Mouse (Mus musculus) kidney, adult 9 months (tissue): Measurements from ENCODE around the gene Tiam1.

ENCODE experiments used
- DNase-seq: peaks from one replicate; pipeline ENCODE4 v3.0.0; 2022

Gene Tiam1

DNA sequence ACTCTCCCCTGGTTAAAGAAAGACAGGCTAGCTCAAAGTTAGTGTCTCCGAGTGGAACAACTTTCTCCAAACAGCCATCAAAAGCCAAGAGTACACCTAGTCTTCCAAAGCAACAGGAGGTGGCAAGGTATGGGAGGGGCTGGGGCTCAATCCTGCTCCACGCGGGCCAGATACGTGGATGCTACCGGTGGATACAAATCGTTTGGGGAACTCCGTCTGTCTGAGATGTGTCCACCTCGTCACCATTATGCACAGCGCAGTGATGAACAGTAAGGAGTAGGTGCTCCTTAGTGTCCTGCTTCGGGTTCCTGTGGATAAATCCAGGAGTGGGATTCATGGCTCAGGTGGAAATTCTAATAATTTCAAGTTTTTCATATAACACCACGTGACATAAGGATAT lies 377.6 kb downstream of the Tiam1 start:
- DNase-seq = no peak

- peak; percentile 18 for DNase-seq
These were observed 378.1 kb downstream of the Tiam1 start for GRCm38 (mm10) chr16:89765470-89765869.

DNA sequence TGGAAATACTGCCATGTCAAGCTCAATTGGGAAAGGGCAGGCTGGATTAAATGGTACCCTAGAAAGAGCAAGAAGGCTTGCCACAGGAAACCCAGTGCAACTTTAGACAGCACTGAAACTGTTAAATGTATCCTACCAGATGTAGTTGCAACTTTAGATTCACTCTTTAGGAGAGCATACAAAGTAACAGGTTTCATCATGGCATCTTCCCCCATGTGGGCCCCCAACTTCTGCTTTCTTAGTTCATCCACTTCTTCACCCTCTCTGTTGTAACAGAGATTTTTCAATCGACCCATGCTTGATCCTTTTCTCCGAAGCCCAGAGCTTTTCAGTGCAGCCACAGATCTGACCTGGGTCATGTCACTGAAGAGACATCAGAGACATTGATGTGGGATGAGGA lies 379.8 kb downstream of the Tiam1 start:
- DNase-seq = no peak

DNA sequence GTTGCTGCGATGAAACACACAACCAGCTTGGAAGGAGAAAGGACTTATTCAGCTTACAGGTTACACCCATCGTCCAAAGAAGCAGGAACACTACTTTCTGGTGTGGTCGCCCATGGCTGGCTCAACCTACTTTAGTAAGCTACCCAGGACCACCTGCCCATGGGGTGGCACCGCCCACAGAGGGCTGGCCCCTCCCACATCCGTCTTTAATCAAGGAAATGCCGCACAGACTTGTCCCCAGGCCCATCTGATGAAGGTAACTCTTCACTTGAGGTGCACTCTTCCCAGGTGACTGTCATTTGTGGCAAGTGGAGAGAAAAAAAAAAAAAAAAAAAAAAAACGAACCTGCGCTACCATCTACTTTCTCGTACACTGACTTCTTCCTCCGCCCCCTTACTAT lies 381.0 kb downstream of the Tiam1 start:
- no peak for DNase-seq

GRCm38 (mm10) chr16:89762096-89762495 lies 381.5 kb downstream of the Tiam1 start:
- no peak for DNase-seq

GRCm38 (mm10) chr16:89757384-89757783 lies 386.2 kb downstream of the Tiam1 start:
- DNase-seq = no peak

DNA sequence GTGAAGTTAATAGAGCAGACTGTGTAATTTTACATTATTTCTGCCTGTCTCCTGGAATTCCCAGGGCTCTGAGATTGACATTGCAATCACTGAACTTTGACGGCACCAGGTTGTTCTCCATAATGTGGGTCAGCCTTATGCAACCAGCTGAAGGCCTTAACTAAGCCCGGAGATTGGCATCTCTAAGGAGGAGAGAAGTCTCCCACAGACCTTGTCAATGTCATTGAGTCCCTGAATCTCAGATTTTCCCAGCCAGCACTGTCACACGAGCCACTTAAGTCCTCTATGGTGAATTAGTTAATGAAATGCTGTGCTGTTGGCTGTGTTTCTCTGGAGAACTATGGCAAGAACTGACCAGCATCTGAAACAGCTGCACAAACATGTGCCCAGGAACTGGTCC lies 388.9 kb downstream of the Tiam1 start:
- DNase-seq = no peak

GRCm38 (mm10) chr16:89747864-89748263 lies 395.7 kb downstream of the Tiam1 start:
- no peak for DNase-seq

GRCm38 (mm10) chr16:89739559-89739958 lies 404.0 kb downstream of the Tiam1 start:
- no peak for DNase-seq

DNA sequence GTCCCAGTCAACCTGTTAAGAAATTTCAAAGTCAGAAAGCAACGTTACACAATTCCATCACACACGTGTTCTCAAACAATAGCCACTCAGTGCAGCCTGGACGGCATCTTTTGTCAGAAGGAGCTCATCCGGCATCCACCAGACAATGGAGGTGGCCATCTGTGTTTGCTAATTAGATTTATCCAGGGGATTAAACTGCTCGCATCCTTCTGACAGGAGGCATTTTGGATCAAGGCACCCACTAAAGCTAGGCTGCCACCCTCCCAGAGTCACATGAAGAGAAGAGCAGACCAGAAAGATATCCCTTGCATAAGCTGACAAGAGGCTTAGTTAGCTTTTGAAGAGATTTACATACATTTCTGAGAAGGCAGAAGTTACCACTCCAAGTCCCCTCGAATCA lies 404.6 kb downstream of the Tiam1 start:
- DNase-seq = no peak
